7 mouse cellular contexts compared by ENCODE assay signal in the genomic region with DNA sequence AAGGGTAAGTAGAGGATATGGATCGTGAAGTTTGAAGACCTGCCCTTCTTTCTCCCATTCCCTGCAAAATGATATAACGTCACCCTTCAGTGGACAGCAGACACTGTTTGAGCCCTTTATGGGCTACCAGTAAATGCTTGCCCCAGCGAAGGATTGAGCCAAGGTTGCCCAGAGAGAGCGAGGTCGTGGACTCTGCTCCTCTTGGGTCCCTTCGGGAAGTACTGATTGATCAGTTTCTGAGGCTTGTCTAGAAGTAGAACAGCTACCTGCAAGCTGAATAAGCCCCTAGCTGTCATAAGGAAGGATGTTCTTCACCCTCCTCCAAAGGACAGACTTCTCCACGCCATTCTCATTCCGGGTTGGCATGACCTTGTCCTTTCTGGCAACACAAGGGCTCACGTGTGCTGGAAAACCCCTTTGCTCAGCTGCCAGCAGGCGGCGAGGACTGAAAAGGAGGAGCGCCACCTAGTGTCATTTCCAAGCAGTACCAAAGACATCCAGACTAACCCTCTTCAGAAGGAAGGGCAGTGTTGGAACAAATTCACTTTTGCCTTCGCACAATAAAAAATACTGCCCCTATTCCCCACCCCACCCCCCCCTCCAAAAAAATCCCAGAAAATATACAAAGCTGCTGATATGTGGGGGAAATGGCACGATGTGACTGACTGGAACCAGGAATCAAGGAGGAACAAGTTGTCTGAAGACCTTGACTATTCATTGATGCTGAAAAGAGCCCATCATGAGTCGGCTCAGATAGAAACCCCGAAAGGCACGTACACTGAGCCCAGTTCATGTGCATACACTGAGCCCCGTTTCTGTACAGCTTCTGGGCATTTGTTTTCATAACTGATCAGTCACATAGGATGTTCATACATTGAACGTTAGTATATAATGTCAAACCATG.
A peak's percentile ranks its signal among the peaks of the same experiment; 100 is the strongest.
DNase-seq lines count a peak whose midpoint lies in the region; ATAC-seq and TF ChIP-seq lines count a peak whose summit lies in the region.

No protein-coding gene starts in this region.

- H3K27ac ChIP-seq in embryonic facial prominence, embryonic 11.5 days (replicated peaks; ENCODE audit: low read depth, low read length): no peak overlapping the region
- no peak overlapping the region for H3K27ac ChIP-seq in limb, embryonic 14.5 days (replicated peaks; ENCODE audit: low read depth, low read length)

- H3K27me3 ChIP-seq in embryonic facial prominence, embryonic 11.5 days (ENCODE audit: control insufficient read depth, insufficient read depth, low read length): no peaks in the 10 kb centered on the region
- H3K27me3 ChIP-seq in limb, embryonic 14.5 days (ENCODE audit: control insufficient read depth, insufficient read depth, low read length): no peaks in the 10 kb centered on the region

- H3K9me3 ChIP-seq in embryonic facial prominence, embryonic 11.5 days (replicated peaks; ENCODE audit: control insufficient read depth, low read length): no peaks in the 10 kb centered on the region
- H3K9me3 ChIP-seq in limb, embryonic 14.5 days (ENCODE audit: control insufficient read depth, low read length): no peaks in the 10 kb centered on the region

- H3K4me1 ChIP-seq in embryonic facial prominence, embryonic 11.5 days (ENCODE audit: control insufficient read depth, insufficient read depth, low read length): no peaks in the 10 kb centered on the region
- no peaks in the 10 kb centered on the region for H3K4me1 ChIP-seq in limb, embryonic 14.5 days (ENCODE audit: control insufficient read depth, insufficient read depth, low read length)

- 48% methylated on average over 19 of the region's 19 CpGs for WGBS in embryonic facial prominence, embryonic 11.5 days
- WGBS in limb, embryonic 14.5 days: 47% methylated on average over 19 of the region's 19 CpGs

- no peak overlapping the region for H3K4me2 ChIP-seq in embryonic facial prominence, embryonic 11.5 days (ENCODE audit: low read depth, low read length)
- H3K4me2 ChIP-seq in limb, embryonic 14.5 days (replicated peaks; ENCODE audit: low read depth, low read length, severe bottlenecking): no peak overlapping the region

- H3K4me3 ChIP-seq in embryonic facial prominence, embryonic 11.5 days (ENCODE audit: low read depth, low read length): no peak overlapping the region
- H3K4me3 ChIP-seq in limb, embryonic 14.5 days (replicated peaks; ENCODE audit: low read length): no peak overlapping the region

- H3K36me3 ChIP-seq in embryonic facial prominence, embryonic 11.5 days (replicated peaks; ENCODE audit: control insufficient read depth, insufficient read depth, low read depth, low read length): no peaks in the 10 kb centered on the region
- H3K36me3 ChIP-seq in limb, embryonic 14.5 days (ENCODE audit: control insufficient read depth, insufficient read depth, low read length): no peaks in the 10 kb centered on the region

- 0 out of 2 replicates have a peak, but pooled peaks have one; percentile 48 for ATAC-seq in embryonic facial prominence, embryonic 11.5 days (replicated peaks; ENCODE audit: insufficient number of reproducible peaks, low FRiP score, low TSS enrichment, low read depth)
- ATAC-seq in limb, embryonic 14.5 days (ENCODE audit: low FRiP score, low read depth): peak; percentile 78
- 0 out of 2 replicates have a peak, but pooled peaks have one; percentile 40 for ATAC-seq in monocyte, adult 5-6 weeks (replicated peaks; ENCODE audit: insufficient number of reproducible peaks, low FRiP score, low TSS enrichment, poor library complexity, severe bottlenecking)

- no peak for TF ChIP-seq POLR2A in limb, embryonic 14.5 days (IDR thresholded peaks at IDR 0.05; ENCODE audit: borderline replicate concordance, extremely low read depth, insufficient read depth, insufficient read length)

- no peak overlapping the region for H3K9ac ChIP-seq in embryonic facial prominence, embryonic 11.5 days (replicated peaks; ENCODE audit: low read length)
- H3K9ac ChIP-seq in limb, embryonic 14.5 days (ENCODE audit: low read depth, low read length, severe bottlenecking): no peak overlapping the region

- peak; percentile 90 for DNase-seq in adrenal gland, postnatal 14 days
- peak; percentile 84 for DNase-seq in embryonic facial prominence, embryonic 11.5 days (ENCODE audit: low spot score)
- peak; percentile 66 for DNase-seq in heart, adult 8-10 months (ENCODE audit: low spot score)
- DNase-seq in kidney, adult 8-10 months: peak; percentile 77 to 80
- peak; percentile 88 for DNase-seq in limb, embryonic 14.5 days (ENCODE audit: low spot score)
- peak; percentile 36 to 73 for DNase-seq in spleen, postnatal 4 days (ENCODE audit: low spot score in 2 of 2)
